Mouse (Mus musculus) liver, adult 2 months (tissue): ENCODE data around the gene Dhcr24.

ENCODE experiments used
- CTCF ChIP-seq: fragments of 200-500 bp; IDR thresholded peaks from 2 replicates; pipeline ENCODE4 v1.5.1; 2011; ENCODE audit warnings: low read depth, low read length, control low read depth
- POLR2A ChIP-seq: fragments of 200-500 bp; IDR thresholded peaks from 2 replicates; pipeline ENCODE4 v1.6.1; 2011; ENCODE audit warnings: low read length, control low read depth; ENCODE audit not compliant: insufficient read depth; ENCODE audit errors: extremely low read depth

DNA sequence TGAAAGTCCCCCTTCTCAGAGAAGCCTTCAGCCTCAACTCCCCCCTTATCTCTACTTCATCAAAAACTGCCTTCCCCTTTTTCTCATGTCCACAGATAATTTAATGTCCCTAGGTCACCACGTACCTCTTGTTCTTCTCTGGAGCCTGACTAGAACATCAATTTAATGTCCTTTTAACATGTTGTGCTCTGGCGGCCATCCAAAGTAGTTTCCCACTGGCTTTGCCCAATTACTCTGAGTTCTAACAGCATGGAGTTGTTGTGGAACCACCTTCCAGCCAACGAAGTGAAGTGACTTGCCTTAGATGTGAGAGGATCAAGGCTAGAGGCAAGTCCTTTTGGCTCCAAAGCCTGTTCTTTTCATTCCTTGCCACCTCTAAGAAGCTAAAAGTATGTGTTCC, 19.3 kb upstream of the Dhcr24 start:
- TF ChIP-seq CTCF (no peak), POLR2A (no peak)
